Mouse (Mus musculus) liver, postnatal 0 days (tissue): ENCODE measurements around the gene Gm10563. TPM values are rescaled to one million over a fixed set of nuclear protein-coding genes. Genes with fewer than 3 reads are reported as not detected.

ENCODE experiments used
- ATAC-seq: fragments of 200-750 bp; cut with Nextera tagmentation; 2 replicates; pipeline ENCODE4 v1.8.0; 2017; ENCODE audit warnings: mild to moderate bottlenecking, moderate library complexity
- DNase-seq: peaks from one replicate; pipeline ENCODE4 v3.0.0-alpha.2; 2016
- H3K27ac ChIP-seq: fragments of 300-500 bp; sonication (generic); 2 replicates; pipeline ENCODE4 v1.5.1; 2014; ENCODE audit warnings: antibody characterized with exemption, moderate library complexity, mild to moderate bottlenecking, low read depth
- H3K27me3 ChIP-seq: fragments of 300-500 bp; sonication (generic); 2 replicates; pipeline ENCODE4 v1.6.1; 2014; ENCODE audit warnings: low read length, control low read depth, mixed read lengths; ENCODE audit not compliant: insufficient read depth
- H3K36me3 ChIP-seq: fragments of 300-500 bp; sonication (generic); replicated peaks from 2 replicates; pipeline ENCODE4 v1.6.1; 2014; ENCODE audit warnings: mild to moderate bottlenecking, control low read depth, low read length, moderate library complexity, mixed read lengths; ENCODE audit not compliant: insufficient read depth
- H3K4me1 ChIP-seq: fragments of 300-500 bp; sonication (generic); 2 replicates; pipeline ENCODE4 v1.6.1; 2014; ENCODE audit warnings: antibody characterized with exemption, mild to moderate bottlenecking, control low read depth; ENCODE audit not compliant: insufficient read depth
- H3K4me2 ChIP-seq: fragments of 300-500 bp; sonication (generic); 2 replicates; pipeline ENCODE4 v1.6.1; 2014; ENCODE audit warnings: low read depth, mild to moderate bottlenecking, low read length, moderate library complexity, mixed read lengths
- H3K4me3 ChIP-seq: fragments of 300-500 bp; sonication (generic); 2 replicates; pipeline ENCODE4 v1.5.1; 2014; ENCODE audit warnings: low read depth, low read length
- H3K9ac ChIP-seq: fragments of 300-500 bp; sonication (generic); replicated peaks from 2 replicates; pipeline ENCODE4 v1.6.1; 2014; ENCODE audit warnings: mild to moderate bottlenecking, moderate library complexity
- H3K9me3 ChIP-seq: fragments of 300-500 bp; sonication (generic); 2 replicates; pipeline ENCODE4 v1.6.1; 2016; ENCODE audit warnings: mild to moderate bottlenecking, control low read depth, low read length, mixed read lengths
- CTCF ChIP-seq: sonication (generic); IDR thresholded peaks from 2 replicates; pipeline ENCODE4 v1.5.1; 2016; ENCODE audit warnings: antibody characterized with exemption, low read depth
- EP300 ChIP-seq: IDR thresholded peaks from 2 replicates; pipeline ENCODE4 v1.6.1; 2016; ENCODE audit warnings: antibody characterized with exemption, low read depth, mild to moderate bottlenecking
- whole genome bisulfite sequencing: fragments of 180-500 bp; shearing (Covaris S2); extraction: QIAGEN DNeasy Blood & Tissue Kit; methylation state at CpG from one replicate; pipeline ENCODE4 v1.1.7; 2014; ENCODE audit not compliant: insufficient replicate concordance; 5-methylcytosine and 5-hydroxymethylcytosine counted together
- polyA plus RNA-seq: library from polyadenylated mRNA; unstranded; fragments of >200 nt; fragmentation: Nextera tagmentation; extraction: Ambion mirVana; gene quantifications from 2 replicates; pipeline ENCODE4 v1.2.1, GENCODE M21; 2015

The Gm10563 gene
- polyA plus RNA-seq, 1 experiment from 2014 or later = not detected

DNA sequence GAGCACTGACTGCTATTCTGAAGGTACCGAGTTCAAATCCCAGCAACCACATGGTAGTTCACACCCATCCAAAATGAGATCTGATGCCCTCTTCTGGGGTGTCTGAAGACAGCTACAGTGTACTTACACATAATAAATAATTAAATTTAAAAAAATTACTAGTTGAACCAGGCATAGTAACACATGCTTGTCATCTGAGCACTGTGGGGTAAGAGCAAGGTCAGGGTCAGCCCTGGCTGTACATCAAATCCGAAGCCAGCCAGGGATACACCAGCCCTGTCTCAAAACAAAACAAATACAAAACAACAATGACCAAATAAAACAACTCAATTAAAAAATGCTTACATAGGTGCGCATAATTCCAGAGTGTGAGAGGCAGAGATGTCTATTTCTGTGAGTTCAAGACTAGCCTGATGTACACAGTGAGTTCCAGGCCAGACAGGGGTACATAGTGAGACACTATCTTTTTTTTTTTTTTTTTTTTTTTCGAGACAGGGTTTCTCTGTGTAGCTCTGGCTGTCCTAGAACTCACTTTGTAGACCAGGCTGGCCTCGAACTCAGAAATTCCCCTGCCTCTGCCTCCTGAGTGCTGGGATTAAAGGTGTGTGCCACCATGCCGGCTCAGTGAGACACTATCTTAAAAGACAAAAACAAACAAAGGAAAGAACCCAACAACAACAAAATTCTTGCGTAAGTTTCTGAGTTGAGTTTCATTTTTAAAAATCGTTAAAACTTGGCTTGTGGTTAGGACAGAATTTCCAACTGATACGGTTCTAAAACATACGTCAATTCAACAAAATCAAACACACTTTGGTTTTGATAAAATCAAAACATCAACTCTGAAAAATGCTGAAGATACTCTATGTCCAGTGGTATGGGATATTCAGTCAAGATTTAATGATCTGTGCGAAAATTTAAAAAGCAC, 45.0 kb downstream of the Gm10563 start:
- DNase-seq (no peak), ATAC-seq (no peak)
- 53% methylated on average over 11 of the region's 11 CpGs for WGBS
- Histone ChIP-seq H3K9me3 (no peaks in the 10 kb centered on the region), H3K36me3 (0 out of 2 replicates have a peak, but pooled peaks cover 2% of the 10 kb centered on the region), H3K9ac (peak overlapping the region; percentile 90), H3K4me3 (peak overlapping the region; percentile 95), H3K27ac (peak overlapping the region; percentile 98), H3K4me1 (peaks cover 39% of the 10 kb centered on the region), H3K27me3 (no peaks in the 10 kb centered on the region), H3K4me2 (peak overlapping the region; percentile 93)
- TF ChIP-seq EP300 (no peak), CTCF (no peak)

DNA sequence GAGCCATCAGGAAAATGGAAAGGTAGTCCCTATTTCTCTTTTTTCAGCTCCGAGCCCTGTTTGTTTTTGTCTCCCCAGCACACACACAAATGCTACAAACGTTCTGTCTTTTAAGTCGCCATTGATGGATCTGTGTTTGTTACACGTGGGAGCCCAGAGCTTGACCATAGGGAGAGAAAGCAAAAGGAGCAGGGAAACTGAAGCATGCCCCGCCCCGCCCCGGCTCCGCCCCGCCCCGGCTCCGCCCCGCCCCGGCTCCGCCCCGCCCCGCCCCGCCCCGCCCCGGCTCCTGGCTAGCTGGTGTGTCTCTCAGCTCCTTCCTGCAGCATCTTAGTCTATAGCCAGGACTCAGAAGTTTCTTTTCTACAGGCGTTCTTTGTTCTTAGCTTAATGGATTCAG, 46.7 kb downstream of the Gm10563 start:
- TF ChIP-seq CTCF (no peak), EP300 (no peak)
- no peak for ATAC-seq
- DNase-seq = peak; percentile 65
- Histone ChIP-seq H3K9ac (no peak overlapping the region), H3K27me3 (no peaks in the 10 kb centered on the region), H3K27ac (no peak overlapping the region), H3K4me1 (peaks cover 29% of the 10 kb centered on the region), H3K4me3 (no peak overlapping the region), H3K4me2 (no peak overlapping the region), H3K36me3 (0 out of 2 replicates have a peak, but pooled peaks cover 2% of the 10 kb centered on the region), H3K9me3 (no peaks in the 10 kb centered on the region)
- 27% methylated on average over 11 of the region's 20 CpGs for WGBS

DNA sequence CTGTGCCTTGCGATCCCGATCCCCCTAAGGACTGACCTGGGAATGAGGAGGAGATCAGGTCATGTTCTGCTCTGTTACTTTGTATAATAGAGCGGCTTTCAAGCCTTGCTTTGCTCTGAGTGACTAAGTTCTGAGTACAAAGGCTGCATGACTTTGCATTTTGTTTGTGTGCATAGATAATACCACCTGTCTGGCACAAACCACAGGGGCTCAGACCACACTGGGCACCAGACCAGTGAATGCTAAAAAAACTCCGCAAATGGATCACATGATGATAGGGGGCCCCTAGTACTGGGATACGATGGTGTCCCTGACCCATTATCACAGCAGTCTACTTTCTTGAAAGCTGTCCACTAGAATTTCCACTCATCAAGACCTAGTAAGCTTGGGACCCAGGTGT, 48.6 kb downstream of the Gm10563 start:
- Histone ChIP-seq H3K4me1 (peaks cover 16% of the 10 kb centered on the region), H3K4me3 (no peak overlapping the region), H3K27ac (no peak overlapping the region), H3K36me3 (no peaks in the 10 kb centered on the region), H3K9ac (no peak overlapping the region), H3K9me3 (no peaks in the 10 kb centered on the region), H3K27me3 (no peaks in the 10 kb centered on the region), H3K4me2 (no peak overlapping the region)
- ATAC-seq (no peak), DNase-seq (no peak)
- no peak for TF ChIP-seq CTCF
- peak; percentile 50; the same call in 1 of the 2 replicates for TF ChIP-seq EP300
- WGBS = 48% methylated on average over 5 of the region's 5 CpGs

DNA sequence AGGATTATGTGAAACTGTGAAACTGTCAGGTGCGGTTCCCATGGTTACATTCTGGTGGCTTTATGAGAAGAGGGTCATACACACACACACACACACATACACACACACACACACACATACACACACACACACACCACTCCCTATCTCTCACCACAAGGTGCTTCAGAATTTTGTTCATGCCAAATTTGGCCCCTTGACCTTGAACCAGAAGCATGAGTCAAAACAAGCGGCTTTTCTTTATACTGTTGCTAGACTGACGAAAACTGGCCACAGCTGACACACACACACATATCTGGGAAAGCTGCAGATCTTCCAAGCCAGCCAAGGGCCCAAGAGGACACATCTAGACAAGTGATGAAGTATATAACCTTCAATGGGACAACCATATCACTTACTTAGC, 49.4 kb downstream of the Gm10563 start:
- H3K9me3 ChIP-seq = no peaks in the 10 kb centered on the region
- H3K4me3 ChIP-seq = no peak overlapping the region
- no peak for TF ChIP-seq CTCF
- TF ChIP-seq EP300 = no peak
- 0 out of 2 replicates have a peak, but pooled peaks cover 3% of the 10 kb centered on the region for H3K36me3 ChIP-seq
- DNase-seq = no peak
- WGBS = 73% methylated on average over 3 of the region's 3 CpGs
- H3K27me3 ChIP-seq = no peaks in the 10 kb centered on the region
- H3K27ac ChIP-seq = no peak overlapping the region
- ATAC-seq = no peak
- no peak overlapping the region for H3K9ac ChIP-seq
- H3K4me2 ChIP-seq = no peak overlapping the region
- peaks cover 16% of the 10 kb centered on the region for H3K4me1 ChIP-seq

DNA sequence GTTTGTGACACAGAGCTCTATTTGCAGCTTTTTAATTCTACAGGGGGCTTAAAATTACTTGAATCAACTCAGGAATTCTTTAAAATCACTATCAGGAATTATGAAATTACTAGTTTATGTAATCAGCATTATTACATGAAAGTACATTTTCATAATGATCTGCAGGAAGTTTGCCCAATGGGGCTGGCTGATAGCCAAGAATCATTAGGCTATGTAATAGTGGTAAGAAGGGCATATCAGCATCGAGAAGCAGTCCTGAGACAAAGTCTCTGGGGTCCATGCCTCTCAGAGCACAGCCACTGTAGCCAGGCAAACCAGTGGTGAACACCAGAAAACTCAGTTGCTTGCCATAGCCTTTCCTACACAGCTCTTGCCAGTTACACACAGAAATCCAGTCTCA, 51.4 kb downstream of the Gm10563 start:
- no peak overlapping the region for H3K27ac ChIP-seq
- H3K4me2 ChIP-seq = no peak overlapping the region
- no peak for ATAC-seq
- DNase-seq = no peak
- H3K36me3 ChIP-seq = peaks cover 19% of the 10 kb centered on the region
- no peaks in the 10 kb centered on the region for H3K9me3 ChIP-seq
- no peak for TF ChIP-seq CTCF
- TF ChIP-seq EP300 = no peak
- H3K4me1 ChIP-seq = peaks cover 10% of the 10 kb centered on the region
- H3K4me3 ChIP-seq = no peak overlapping the region
- no peak overlapping the region for H3K9ac ChIP-seq
- WGBS = 31% methylated on average over 1 of the region's 1 CpGs
- no peaks in the 10 kb centered on the region for H3K27me3 ChIP-seq

DNA sequence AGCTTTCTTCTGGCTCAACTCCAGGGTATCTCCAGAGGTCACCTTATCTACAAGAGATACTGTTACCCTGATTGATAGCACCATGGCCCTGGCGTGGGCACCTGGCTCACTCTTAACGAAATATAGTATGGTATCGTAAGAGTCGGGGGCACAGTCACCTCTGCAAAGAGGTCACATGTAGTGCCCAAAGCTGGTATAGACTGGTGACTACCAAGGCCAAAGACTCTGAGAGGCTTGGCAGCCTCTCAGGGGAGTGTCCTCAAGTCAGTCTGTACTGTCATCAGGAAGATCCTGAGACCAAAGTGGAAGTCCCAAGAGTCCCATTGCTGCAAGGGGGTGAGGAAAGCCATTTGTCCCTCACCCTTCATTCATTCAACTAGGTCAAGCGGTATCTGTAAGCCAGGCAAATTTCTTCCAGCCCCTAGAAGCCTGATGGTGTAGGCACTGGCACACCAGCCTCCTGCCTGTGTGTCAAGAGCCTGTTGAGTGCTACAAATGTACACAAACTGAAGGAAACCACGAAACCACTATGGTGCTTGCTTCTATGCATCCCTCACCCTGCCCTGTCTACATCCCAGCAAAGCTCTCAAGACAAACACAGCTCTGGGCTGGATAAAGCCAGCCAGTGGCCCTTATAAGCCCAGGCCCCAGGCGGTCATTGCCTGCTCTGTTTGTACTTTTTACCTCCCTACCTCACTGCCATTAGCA, 54.0 kb downstream of the Gm10563 start:
- no peak overlapping the region for H3K4me3 ChIP-seq
- H3K9me3 ChIP-seq = no peaks in the 10 kb centered on the region
- H3K36me3 ChIP-seq = peaks cover 43% of the 10 kb centered on the region
- H3K4me1 ChIP-seq = no peaks in the 10 kb centered on the region
- no peak for ATAC-seq
- WGBS = 65% methylated on average over 7 of the region's 7 CpGs
- H3K9ac ChIP-seq = no peak overlapping the region
- no peak overlapping the region for H3K4me2 ChIP-seq
- TF ChIP-seq EP300 (no peak), CTCF (no peak)
- DNase-seq = no peak
- H3K27me3 ChIP-seq = no peaks in the 10 kb centered on the region
- no peak overlapping the region for H3K27ac ChIP-seq
